In genomic region chr4:97923876-97924316, GRCm38 (mm10) we compare ENCODE assay signal across 8 mouse cellular contexts.
DNase-seq lines count a peak whose midpoint lies in the region; ATAC-seq lines count a peak whose summit lies in the region.

No protein-coding gene starts in this region.

- H3K9me3 ChIP-seq in forebrain, embryonic 13.5 days (replicated peaks) = no peaks in the 10 kb centered on the region
- no peaks in the 10 kb centered on the region for H3K9me3 ChIP-seq in forebrain, embryonic 10.5 days
- no peaks in the 10 kb centered on the region for H3K9me3 ChIP-seq in stomach, embryonic 16.5 days (replicated peaks; ENCODE audit: control insufficient read depth, low read length)

- 53% methylated on average over 8 of the region's 8 CpGs for WGBS in forebrain, embryonic 13.5 days
- WGBS in forebrain, embryonic 10.5 days = 91% methylated on average over 8 of the region's 8 CpGs
- 49% methylated on average over 8 of the region's 8 CpGs for WGBS in stomach, embryonic 16.5 days

- peak overlapping the region; percentile 16; the same call in 1 of the 2 replicates for H3K4me2 ChIP-seq in forebrain, embryonic 13.5 days
- H3K4me2 ChIP-seq in stomach, embryonic 16.5 days (ENCODE audit: low read depth, low read length) = no peak overlapping the region

- peak overlapping the region; percentile 65 for H3K27ac ChIP-seq in forebrain, embryonic 13.5 days
- H3K27ac ChIP-seq in forebrain, embryonic 10.5 days = no peak overlapping the region
- H3K27ac ChIP-seq in stomach, embryonic 16.5 days (ENCODE audit: low read length) = peak overlapping the region; percentile 30

- no peak overlapping the region for H3K4me3 ChIP-seq in forebrain, embryonic 13.5 days
- no peak overlapping the region for H3K4me3 ChIP-seq in forebrain, embryonic 10.5 days
- no peak overlapping the region for H3K4me3 ChIP-seq in stomach, embryonic 16.5 days (replicated peaks; ENCODE audit: low read length)

- ATAC-seq in forebrain, embryonic 13.5 days = peak; percentile 62
- 0 out of 2 replicates have a peak, but pooled peaks have one; percentile 22 for ATAC-seq in stomach, embryonic 16.5 days (ENCODE audit: insufficient read depth, low FRiP score)

- H3K36me3 ChIP-seq in forebrain, embryonic 13.5 days (ENCODE audit: poor library complexity, severe bottlenecking) = no peaks in the 10 kb centered on the region
- no peaks in the 10 kb centered on the region for H3K36me3 ChIP-seq in forebrain, embryonic 10.5 days (replicated peaks)
- no peaks in the 10 kb centered on the region for H3K36me3 ChIP-seq in stomach, embryonic 16.5 days (ENCODE audit: control insufficient read depth, insufficient read depth, low read length)

- H3K4me1 ChIP-seq in forebrain, embryonic 13.5 days = peaks cover 73% of the 10 kb centered on the region
- H3K4me1 ChIP-seq in forebrain, embryonic 10.5 days = peaks cover 44% of the 10 kb centered on the region
- H3K4me1 ChIP-seq in stomach, embryonic 16.5 days (ENCODE audit: control insufficient read depth, insufficient read depth, low read length) = peaks cover 29% of the 10 kb centered on the region

- no peak for DNase-seq in forebrain, embryonic 10.5 days (ENCODE audit: extremely low spot score, low spot score)
- DNase-seq in urinary bladder, postnatal 25 days (ENCODE audit: low spot score) = peak; percentile 26
- DNase-seq in urinary bladder, postnatal 10 days (ENCODE audit: low spot score) = no peak
- DNase-seq in heart, adult 8-10 months (ENCODE audit: low spot score) = peak; percentile 86
- peak; percentile 71 to 79 for DNase-seq in kidney, postnatal 25 days
- DNase-seq in MN1 (ENCODE audit: low spot score) = no peak

- H3K9ac ChIP-seq in forebrain, embryonic 13.5 days = no peak overlapping the region
- H3K9ac ChIP-seq in stomach, embryonic 16.5 days (ENCODE audit: low read length) = no peak overlapping the region

- no peaks in the 10 kb centered on the region for H3K27me3 ChIP-seq in forebrain, embryonic 13.5 days
- no peaks in the 10 kb centered on the region for H3K27me3 ChIP-seq in forebrain, embryonic 10.5 days (ENCODE audit: poor library complexity, severe bottlenecking)
- no peaks in the 10 kb centered on the region for H3K27me3 ChIP-seq in stomach, embryonic 16.5 days (ENCODE audit: control insufficient read depth, insufficient read depth, low read length)

Comparison
In these comparisons a context has a peak if more than half of its experiments do, and no peak if none do; other contexts are left out.
1. DNase-seq: peak in urinary bladder, postnatal 25 days (single experiment), heart, adult 8-10 months (single experiment) and kidney, postnatal 25 days (2 of 2); none in forebrain, embryonic 10.5 days (single experiment), urinary bladder, postnatal 10 days (single experiment) and MN1 (single experiment).